Mouse (Mus musculus) T-cell, adult 2 months (primary cell): ENCODE measurements around the gene Mpp3.
"Not testable (repeated sequence)": the region's sequence is repeated elsewhere in the genome, so short reads cannot be mapped to it uniquely, and the experiment has no call there.

ENCODE experiments used
- DNase-seq: peaks from one replicate; pipeline ENCODE4 v3.0.0; 2022; ENCODE audit warnings: low spot score

Gene Mpp3

GRCm38 (mm10) chr11:102010140-102010539 lies 18.1 kb downstream of the Mpp3 start:
- no peak for DNase-seq

- no peak for DNase-seq
These were observed 19.2 kb downstream of the Mpp3 start for GRCm38 (mm10) chr11:102008954-102009637.

DNA sequence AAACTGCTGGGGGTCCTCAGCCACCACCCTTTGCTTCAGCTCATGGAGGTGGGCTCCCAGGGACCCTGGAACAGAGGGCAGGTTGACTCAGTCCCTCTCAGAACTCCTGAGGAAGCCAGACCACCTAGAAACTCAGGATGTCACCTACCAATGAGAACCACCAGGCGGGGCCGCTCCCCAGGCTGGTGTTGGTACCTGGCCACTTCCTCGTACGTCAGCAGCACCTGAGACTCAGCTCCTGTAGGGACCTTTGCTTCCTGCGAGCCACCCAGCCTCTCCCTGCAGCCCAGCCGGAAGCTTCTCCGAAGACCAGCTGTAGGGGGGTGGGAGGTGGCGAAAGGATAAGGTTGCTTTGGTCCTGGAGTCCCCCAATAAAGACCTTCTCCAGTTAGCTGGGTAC lies 19.9 kb downstream of the Mpp3 start:
- no peak for DNase-seq

GRCm38 (mm10) chr11:102006688-102007087 lies 21.6 kb downstream of the Mpp3 start:
- DNase-seq = no peak

DNA sequence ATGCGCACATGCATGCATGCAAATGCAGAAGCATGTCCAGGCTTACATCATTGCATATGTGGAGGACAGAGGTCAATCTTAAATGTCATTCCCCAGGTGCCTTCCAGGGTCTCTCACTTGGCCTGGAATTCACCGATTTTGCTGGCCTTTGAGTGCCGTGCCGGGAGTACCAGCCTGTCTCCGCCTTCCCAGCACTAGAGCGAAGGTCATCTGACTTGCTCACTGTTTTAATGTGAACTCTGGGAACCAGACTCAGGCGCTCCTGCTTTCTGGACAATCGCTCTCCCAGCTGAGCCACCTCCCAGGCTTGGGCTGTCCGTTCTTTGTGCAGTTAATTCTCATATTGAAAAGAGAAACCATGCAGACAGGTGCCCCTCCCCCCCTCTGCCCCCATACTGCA lies 22.0 kb downstream of the Mpp3 start:
- no peak for DNase-seq

DNA sequence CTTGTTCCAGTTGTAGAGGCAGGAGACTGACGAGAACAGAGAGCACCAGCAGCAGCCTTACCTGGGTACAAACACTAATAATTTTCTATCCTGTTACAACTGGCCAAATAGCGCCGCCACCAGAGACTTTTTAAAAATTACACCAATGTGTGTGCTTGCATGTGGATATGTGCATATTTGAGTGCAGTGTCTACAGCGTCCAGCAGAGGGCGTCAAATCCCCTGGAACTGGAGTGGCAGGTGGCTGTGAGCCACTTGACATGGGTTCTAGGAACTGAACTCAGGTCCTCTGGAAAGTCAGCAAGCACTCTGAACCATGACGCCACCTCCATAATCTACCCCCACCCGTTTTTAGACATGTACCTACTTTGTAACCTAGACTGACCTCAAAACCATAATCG lies 24.0 kb downstream of the Mpp3 start:
- no peak for DNase-seq

DNA sequence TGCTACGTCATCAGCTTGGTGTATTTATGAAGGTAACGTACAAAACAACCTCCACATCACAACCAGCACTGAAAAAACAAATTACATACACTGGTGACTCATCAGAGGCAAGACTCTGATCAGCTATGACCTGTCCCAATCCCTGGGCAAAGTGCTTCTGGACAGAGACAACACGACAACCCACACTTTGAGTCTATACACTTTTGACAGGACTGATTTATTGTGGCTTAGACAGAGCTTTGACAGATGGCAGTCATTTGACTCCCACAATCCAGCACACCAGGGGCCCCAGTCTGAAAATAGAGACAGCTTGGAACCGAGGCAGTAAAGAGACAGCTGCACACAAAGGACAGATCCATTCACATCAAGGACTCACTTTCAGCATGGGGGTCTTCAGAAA lies 28.8 kb downstream of the Mpp3 start:
- no peak for DNase-seq

DNA sequence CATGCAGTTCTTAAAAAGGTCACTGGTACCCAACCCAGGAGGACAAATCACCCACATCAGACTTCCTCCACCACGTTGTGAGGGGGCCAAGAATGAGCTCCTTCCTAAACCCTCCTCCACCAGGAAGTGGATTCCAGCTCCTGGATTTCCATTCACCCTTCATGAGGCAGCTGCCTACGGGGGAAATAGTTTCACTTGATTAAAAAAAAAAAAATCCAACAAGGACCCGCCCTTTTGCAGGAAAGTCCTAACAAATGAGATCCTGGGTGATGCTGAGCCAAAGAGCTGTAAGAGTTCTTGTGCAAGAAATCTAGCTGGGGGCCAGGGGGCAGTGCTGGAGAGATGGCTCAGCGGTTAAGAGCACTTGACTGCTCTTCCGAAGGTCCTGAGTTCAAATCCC lies 30.0 kb downstream of the Mpp3 start:
- no peak for DNase-seq

- no peak for DNase-seq
These were observed 32.3 kb downstream of the Mpp3 start for GRCm38 (mm10) chr11:101995938-101996337.

DNA sequence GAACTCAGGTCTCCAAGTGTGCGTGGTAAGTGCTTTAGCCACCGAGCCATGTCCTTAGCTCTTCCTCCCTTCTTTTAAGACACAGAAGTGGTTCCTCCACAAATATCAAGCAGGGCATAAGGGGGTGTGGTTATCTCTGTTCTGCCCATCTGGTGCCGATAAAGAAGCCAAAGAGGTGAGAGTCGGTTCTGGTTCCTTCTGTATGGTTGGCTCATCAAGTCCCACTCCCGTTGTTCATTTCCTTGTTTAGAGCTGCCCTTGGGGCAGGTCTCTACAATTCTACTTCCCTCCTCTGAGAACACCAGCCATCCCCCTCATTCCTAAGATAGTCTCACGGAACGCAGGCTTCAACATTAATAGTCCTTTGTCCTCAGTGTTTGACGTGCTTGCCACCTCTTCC lies 34.2 kb downstream of the Mpp3 start:
- DNase-seq = no peak

- DNase-seq = no peak
These were observed 35.9 kb downstream of the Mpp3 start for GRCm38 (mm10) chr11:101992411-101992810.

- DNase-seq = no peak
These were observed 36.4 kb downstream of the Mpp3 start for GRCm38 (mm10) chr11:101991813-101992212.

- no peak for DNase-seq
These were observed 38.0 kb downstream of the Mpp3 start for GRCm38 (mm10) chr11:101990244-101990643.

DNA sequence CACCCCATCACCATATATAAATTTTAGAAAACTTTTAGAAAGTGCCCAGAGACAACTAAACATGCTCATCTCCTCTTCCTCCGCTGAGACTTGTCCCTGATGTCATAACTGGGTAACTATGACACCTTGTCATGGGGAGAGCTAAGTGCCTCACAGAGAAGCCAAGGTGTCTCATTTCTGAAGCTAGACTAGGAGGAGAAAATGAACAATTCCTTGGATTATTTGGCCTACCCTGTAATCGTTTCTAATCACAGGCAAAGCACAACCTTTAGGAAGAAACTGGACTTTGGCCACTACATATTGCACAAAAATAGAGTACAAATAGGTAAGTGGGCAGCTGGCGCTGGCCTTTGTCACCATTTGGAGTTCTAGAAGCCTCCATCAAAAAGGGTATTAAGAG lies 41.3 kb downstream of the Mpp3 start, which contains the start of gene Dusp3:
TSS of gene Dusp3 (minus strand) at position 101 of the 400 bp plus-strand sequence.
- no peak for DNase-seq

- DNase-seq = peak; percentile 38
These were observed 42.3 kb downstream of the Mpp3 start for GRCm38 (mm10) chr11:101985990-101986389.

DNA sequence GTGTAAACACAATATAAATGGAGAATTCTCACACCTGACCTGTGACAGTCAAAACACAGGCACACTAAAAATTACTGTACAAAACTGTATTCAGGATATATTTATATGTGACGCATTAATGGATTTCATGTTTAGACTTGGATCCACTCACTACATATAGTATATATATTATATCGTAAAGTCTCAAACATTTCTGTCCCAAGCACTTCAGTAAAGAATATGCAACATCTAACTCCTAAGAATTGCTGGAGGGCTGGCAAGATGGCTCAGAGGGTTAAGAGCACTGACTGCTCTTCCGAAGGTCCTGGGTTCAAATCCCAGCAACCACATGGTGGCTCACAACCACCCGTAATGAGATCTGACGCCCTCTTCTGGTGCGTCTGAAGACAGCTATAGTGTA lies 42.8 kb downstream of the Mpp3 start:
- not testable (repeated sequence) for DNase-seq

GRCm38 (mm10) chr11:101984054-101985025 lies 43.9 kb downstream of the Mpp3 start, which contains the start of gene Cfap97d1:
TSS of gene Cfap97d1 (plus strand) at chr11:101984279.
- peak; percentile 53 for DNase-seq

DNA sequence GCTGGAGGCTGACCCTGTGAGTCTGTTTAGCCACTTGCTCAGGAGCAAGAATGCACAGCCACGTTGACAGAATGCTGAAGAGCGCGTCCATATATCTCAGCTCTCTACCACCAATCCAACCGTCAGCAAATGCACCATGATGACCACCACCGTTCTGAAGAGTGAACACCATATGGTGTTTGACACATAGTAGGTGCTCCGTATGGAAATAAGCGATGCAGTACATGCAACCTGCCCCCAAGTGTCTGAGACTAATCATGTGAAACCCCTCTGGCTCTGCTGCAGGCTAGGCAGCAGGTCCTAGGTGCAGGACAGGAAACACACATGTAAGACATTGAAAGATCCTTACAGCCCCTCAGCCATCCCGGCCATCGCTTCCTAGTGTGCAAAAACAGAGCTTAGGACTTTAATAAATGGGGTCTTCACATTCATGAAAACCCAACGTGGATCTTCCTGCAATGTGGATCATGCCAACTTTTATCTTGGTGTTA lies 44.8 kb downstream of the Mpp3 start:
- no peak for DNase-seq

GRCm38 (mm10) chr11:101982981-101983411 lies 45.3 kb downstream of the Mpp3 start:
- DNase-seq = no peak

DNA sequence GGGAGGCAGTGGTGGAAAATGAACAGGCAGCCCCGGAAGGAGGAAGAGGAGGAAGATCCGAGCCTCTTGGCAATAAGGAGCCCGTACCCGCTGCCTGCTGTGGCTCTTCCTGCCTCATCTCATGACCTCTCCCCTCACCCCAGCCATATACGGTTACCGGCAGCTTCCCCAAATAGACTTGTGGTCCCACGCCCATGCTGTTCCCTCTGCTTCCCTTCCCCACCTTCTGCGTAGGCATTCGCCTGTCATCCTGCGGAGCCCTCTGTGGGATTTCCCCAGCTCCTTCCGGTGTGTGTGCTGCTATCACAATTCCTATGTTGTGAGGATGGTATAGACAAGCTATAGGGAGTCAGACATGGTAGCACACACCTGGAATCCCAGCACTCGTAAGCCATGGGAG lies 46.4 kb downstream of the Mpp3 start:
- no peak for DNase-seq

- no peak for DNase-seq
These were observed 47.6 kb downstream of the Mpp3 start for GRCm38 (mm10) chr11:101980603-101981157.

- no peak for DNase-seq
These were observed 49.1 kb downstream of the Mpp3 start for GRCm38 (mm10) chr11:101979140-101979539.

GRCm38 (mm10) chr11:101976949-101977348 lies 51.3 kb downstream of the Mpp3 start:
- no peak for DNase-seq
